Mouse (Mus musculus): Measurements from ENCODE around the gene Svs1. TPM values are rescaled to one million over a fixed set of nuclear protein-coding genes. Genes with fewer than 3 reads are reported as not detected.

Gene Svs1
- polyA plus RNA-seq, 1 experiment from 2014 or later = not detected

DNA sequence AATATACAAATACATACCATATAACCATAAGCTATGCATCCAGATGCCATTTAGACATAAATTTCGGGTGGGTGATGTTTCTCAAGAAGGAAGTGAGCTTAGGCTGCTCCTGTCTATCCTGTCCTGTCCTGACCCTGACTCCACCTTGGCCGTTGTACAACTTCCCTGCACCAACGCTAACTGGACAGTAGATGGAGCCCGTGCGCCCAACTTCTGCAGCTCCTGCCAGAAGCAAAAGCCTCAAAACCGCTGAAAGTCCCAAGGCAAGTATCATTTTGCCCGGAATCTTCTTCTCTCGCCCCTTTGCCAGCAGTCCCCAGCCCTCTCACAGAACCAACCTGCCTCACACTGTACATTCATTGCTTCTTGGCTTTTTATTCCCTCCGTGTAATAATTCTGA, 21.3 kb downstream of the Svs1 start:
- peaks cover 8% of the 10 kb centered on the region for H3K4me1 ChIP-seq (replicated peaks; ENCODE audit: control insufficient read depth, insufficient read depth, low read length)
- peak overlapping the region; percentile 38 for H3K4me3 ChIP-seq (replicated peaks; ENCODE audit: low read length)
- no peaks in the 10 kb centered on the region for H3K36me3 ChIP-seq (ENCODE audit: control insufficient read depth, insufficient read depth)
- 1% methylated on average over 9 of the region's 9 CpGs for WGBS
- no peak; the same call in 1 of the 2 replicates for ATAC-seq
- no peaks in the 10 kb centered on the region for H3K27me3 ChIP-seq (replicated peaks; ENCODE audit: control insufficient read depth, insufficient read depth, low read length)
- H3K9ac ChIP-seq (replicated peaks; ENCODE audit: low read depth, low read length) = no peak overlapping the region
- peak overlapping the region; percentile 56 for H3K4me2 ChIP-seq (ENCODE audit: low read length)
- no peak overlapping the region for H3K27ac ChIP-seq (ENCODE audit: low read length)
- no peaks in the 10 kb centered on the region for H3K9me3 ChIP-seq (ENCODE audit: control insufficient read depth, low read length)

GRCm38 (mm10) chr6:49008420-49009160, 21.9 kb downstream of the Svs1 start:
- peak overlapping the region; percentile 38 for H3K4me3 ChIP-seq (replicated peaks; ENCODE audit: low read length)
- ATAC-seq = no peak
- no peaks in the 10 kb centered on the region for H3K36me3 ChIP-seq (ENCODE audit: control insufficient read depth, insufficient read depth)
- H3K27ac ChIP-seq (ENCODE audit: low read length) = no peak overlapping the region
- no peaks in the 10 kb centered on the region for H3K27me3 ChIP-seq (replicated peaks; ENCODE audit: control insufficient read depth, insufficient read depth, low read length)
- H3K9me3 ChIP-seq (ENCODE audit: control insufficient read depth, low read length) = no peaks in the 10 kb centered on the region
- WGBS = 15% methylated on average over 13 of the region's 13 CpGs
- H3K9ac ChIP-seq (replicated peaks; ENCODE audit: low read depth, low read length) = no peak overlapping the region
- H3K4me2 ChIP-seq (ENCODE audit: low read length) = peak overlapping the region; percentile 56
- H3K4me1 ChIP-seq (replicated peaks; ENCODE audit: control insufficient read depth, insufficient read depth, low read length) = peaks cover 8% of the 10 kb centered on the region

- H3K4me1 ChIP-seq (replicated peaks; ENCODE audit: control insufficient read depth, insufficient read depth, low read length) = peaks cover 8% of the 10 kb centered on the region
- no peak overlapping the region for H3K9ac ChIP-seq (replicated peaks; ENCODE audit: low read depth, low read length)
- no peak overlapping the region for H3K4me3 ChIP-seq (replicated peaks; ENCODE audit: low read length)
- no peaks in the 10 kb centered on the region for H3K36me3 ChIP-seq (ENCODE audit: control insufficient read depth, insufficient read depth)
- no peak overlapping the region for H3K27ac ChIP-seq (ENCODE audit: low read length)
- no peak for ATAC-seq
- H3K9me3 ChIP-seq (ENCODE audit: control insufficient read depth, low read length) = no peaks in the 10 kb centered on the region
- no peaks in the 10 kb centered on the region for H3K27me3 ChIP-seq (replicated peaks; ENCODE audit: control insufficient read depth, insufficient read depth, low read length)
- WGBS = 7% methylated on average over 7 of the region's 7 CpGs
- H3K4me2 ChIP-seq (ENCODE audit: low read length) = no peak overlapping the region
Measured at GRCm38 (mm10) chr6:49009161-49009555, 22.5 kb downstream of the Svs1 start.

DNA sequence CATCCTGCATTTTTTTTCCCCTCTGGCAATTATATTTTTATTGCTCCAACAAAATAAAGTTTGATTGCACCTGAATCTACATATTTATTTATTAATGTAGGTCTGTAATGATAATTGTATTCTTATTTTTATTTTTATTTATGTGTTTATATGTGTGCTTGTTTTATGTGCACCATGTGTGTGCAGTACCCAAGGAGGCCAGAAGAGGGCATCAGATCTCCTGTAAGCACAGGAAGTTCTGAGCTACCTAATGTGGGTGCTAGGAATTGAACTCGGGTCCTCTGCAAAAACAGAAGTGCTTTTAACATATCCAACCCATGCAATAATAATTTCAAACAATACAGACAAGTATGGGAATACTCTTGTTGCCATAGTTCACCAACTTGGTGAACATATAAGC, 23.0 kb downstream of the Svs1 start:
- 94% methylated on average over 1 of the region's 1 CpGs for WGBS
- H3K9ac ChIP-seq (replicated peaks; ENCODE audit: low read depth, low read length) = no peak overlapping the region
- H3K4me2 ChIP-seq (ENCODE audit: low read length) = no peak overlapping the region
- H3K4me1 ChIP-seq (replicated peaks; ENCODE audit: control insufficient read depth, insufficient read depth, low read length) = peaks cover 8% of the 10 kb centered on the region
- no peaks in the 10 kb centered on the region for H3K27me3 ChIP-seq (replicated peaks; ENCODE audit: control insufficient read depth, insufficient read depth, low read length)
- H3K4me3 ChIP-seq (replicated peaks; ENCODE audit: low read length) = no peak overlapping the region
- no peak for ATAC-seq
- H3K27ac ChIP-seq (ENCODE audit: low read length) = no peak overlapping the region
- no peaks in the 10 kb centered on the region for H3K36me3 ChIP-seq (ENCODE audit: control insufficient read depth, insufficient read depth)
- H3K9me3 ChIP-seq (ENCODE audit: control insufficient read depth, low read length) = no peaks in the 10 kb centered on the region

GRCm38 (mm10) chr6:49011191-49011590, 24.5 kb downstream of the Svs1 start:
- ATAC-seq = no peak
- H3K4me1 ChIP-seq (replicated peaks; ENCODE audit: control insufficient read depth, insufficient read depth, low read length) = peaks cover 8% of the 10 kb centered on the region
- 89% methylated on average over 5 of the region's 5 CpGs for WGBS

DNA sequence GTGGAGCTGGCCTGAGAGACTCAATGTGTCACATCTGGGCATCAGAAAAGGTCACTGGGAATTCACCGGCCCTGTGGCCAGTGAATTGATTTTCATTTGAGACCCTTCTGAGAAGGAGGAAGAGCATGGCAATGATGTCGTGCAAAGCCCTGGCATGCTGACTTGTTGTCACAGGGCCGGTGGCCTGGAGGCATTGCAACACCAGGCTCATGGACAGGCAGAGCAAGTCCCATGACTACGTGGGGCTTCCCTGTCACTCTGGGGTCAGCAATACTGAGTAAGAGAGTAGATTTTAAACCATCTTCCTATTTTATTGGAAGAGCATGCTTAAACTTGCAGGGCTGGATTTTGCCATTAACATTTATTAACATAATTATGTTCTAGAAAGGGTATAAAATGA, 26.4 kb downstream of the Svs1 start:
- H3K9ac ChIP-seq (replicated peaks; ENCODE audit: low read depth, low read length) = no peak overlapping the region
- no peak overlapping the region for H3K27ac ChIP-seq (ENCODE audit: low read length)
- H3K4me3 ChIP-seq (replicated peaks; ENCODE audit: low read length) = no peak overlapping the region
- WGBS = 84% methylated on average over 4 of the region's 4 CpGs
- H3K27me3 ChIP-seq (replicated peaks; ENCODE audit: control insufficient read depth, insufficient read depth, low read length) = no peaks in the 10 kb centered on the region
- H3K9me3 ChIP-seq (ENCODE audit: control insufficient read depth, low read length) = no peaks in the 10 kb centered on the region
- no peak for ATAC-seq
- no peaks in the 10 kb centered on the region for H3K36me3 ChIP-seq (ENCODE audit: control insufficient read depth, insufficient read depth)
- H3K4me1 ChIP-seq (replicated peaks; ENCODE audit: control insufficient read depth, insufficient read depth, low read length) = peaks cover 8% of the 10 kb centered on the region
- H3K4me2 ChIP-seq (ENCODE audit: low read length) = no peak overlapping the region

More at GRCm38 (mm10) chr6:49011191-49011590, 24.5 kb downstream of the Svs1 start:
- H3K9me3 ChIP-seq (ENCODE audit: control insufficient read depth, low read length) = no peaks in the 10 kb centered on the region
- no peak overlapping the region for H3K4me2 ChIP-seq (ENCODE audit: low read length)
- H3K4me3 ChIP-seq (replicated peaks; ENCODE audit: low read length) = no peak overlapping the region
- H3K27ac ChIP-seq (ENCODE audit: low read length) = no peak overlapping the region
- no peaks in the 10 kb centered on the region for H3K27me3 ChIP-seq (replicated peaks; ENCODE audit: control insufficient read depth, insufficient read depth, low read length)
- no peak overlapping the region for H3K9ac ChIP-seq (replicated peaks; ENCODE audit: low read depth, low read length)
- H3K36me3 ChIP-seq (ENCODE audit: control insufficient read depth, insufficient read depth) = no peaks in the 10 kb centered on the region

- Histone ChIP-seq H3K36me3 (ENCODE audit: control insufficient read depth, insufficient read depth) (no peaks in the 10 kb centered on the region), H3K4me2 (ENCODE audit: low read length) (no peak overlapping the region), H3K9me3 (ENCODE audit: control insufficient read depth, low read length) (no peaks in the 10 kb centered on the region), H3K4me1 (replicated peaks; ENCODE audit: control insufficient read depth, insufficient read depth, low read length) (peaks cover 4% of the 10 kb centered on the region), H3K9ac (replicated peaks; ENCODE audit: low read depth, low read length) (no peak overlapping the region), H3K27me3 (replicated peaks; ENCODE audit: control insufficient read depth, insufficient read depth, low read length) (no peaks in the 10 kb centered on the region), H3K27ac (ENCODE audit: low read length) (no peak overlapping the region), H3K4me3 (replicated peaks; ENCODE audit: low read length) (no peak overlapping the region)
- no peak for ATAC-seq
- 87% methylated on average over 3 of the region's 3 CpGs for WGBS
Measured at GRCm38 (mm10) chr6:49013458-49013857, 26.8 kb downstream of the Svs1 start.

DNA sequence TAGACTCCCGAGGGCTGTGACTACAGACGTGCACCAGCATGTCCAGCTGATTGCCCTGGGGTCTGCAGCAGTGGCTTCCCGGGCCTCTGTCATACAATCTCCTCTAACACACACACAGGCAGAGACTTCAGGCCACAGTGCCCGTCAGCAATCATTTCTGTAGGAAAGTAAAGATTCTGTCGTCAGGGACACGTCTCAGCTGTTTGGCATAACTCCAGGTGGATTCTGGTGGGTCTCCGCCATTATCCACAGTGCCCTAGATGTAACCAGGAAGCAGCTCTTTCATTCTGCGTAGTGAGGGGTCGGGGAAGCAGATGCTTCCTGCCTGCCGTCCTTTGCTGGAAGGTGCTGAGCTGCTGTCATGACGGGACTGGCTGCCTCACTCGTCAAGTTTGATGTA, 30.5 kb downstream of the Svs1 start:
- no peaks in the 10 kb centered on the region for H3K9me3 ChIP-seq (ENCODE audit: control insufficient read depth, low read length)
- no peak overlapping the region for H3K4me3 ChIP-seq (replicated peaks; ENCODE audit: low read length)
- H3K36me3 ChIP-seq (ENCODE audit: control insufficient read depth, insufficient read depth) = no peaks in the 10 kb centered on the region
- no peak overlapping the region for H3K4me2 ChIP-seq (ENCODE audit: low read length)
- 75% methylated on average over 12 of the region's 12 CpGs for WGBS
- ATAC-seq = no peak
- no peaks in the 10 kb centered on the region for H3K27me3 ChIP-seq (replicated peaks; ENCODE audit: control insufficient read depth, insufficient read depth, low read length)
- no peak overlapping the region for H3K9ac ChIP-seq (replicated peaks; ENCODE audit: low read depth, low read length)
- H3K4me1 ChIP-seq (replicated peaks; ENCODE audit: control insufficient read depth, insufficient read depth, low read length) = peaks cover 11% of the 10 kb centered on the region
- no peak overlapping the region for H3K27ac ChIP-seq (ENCODE audit: low read length)

GRCm38 (mm10) chr6:49019341-49019740, 32.7 kb downstream of the Svs1 start:
- Histone ChIP-seq H3K4me3 (replicated peaks; ENCODE audit: low read length) (no peak overlapping the region), H3K4me2 (ENCODE audit: low read length) (no peak overlapping the region), H3K9me3 (ENCODE audit: control insufficient read depth, low read length) (no peaks in the 10 kb centered on the region), H3K36me3 (ENCODE audit: control insufficient read depth, insufficient read depth) (no peaks in the 10 kb centered on the region), H3K4me1 (replicated peaks; ENCODE audit: control insufficient read depth, insufficient read depth, low read length) (peaks cover 13% of the 10 kb centered on the region), H3K9ac (replicated peaks; ENCODE audit: low read depth, low read length) (no peak overlapping the region), H3K27me3 (replicated peaks; ENCODE audit: control insufficient read depth, insufficient read depth, low read length) (peaks cover 3% of the 10 kb centered on the region; the same call in 1 of the 2 replicates), H3K27ac (ENCODE audit: low read length) (no peak overlapping the region)
- no peak for ATAC-seq
- WGBS = 94% methylated on average over 1 of the region's 1 CpGs
